Mouse (Mus musculus) heart, embryonic 12.5 days (tissue): Measurements from ENCODE around the gene Wasf3. TPM values are rescaled to one million over a fixed set of nuclear protein-coding genes. Genes with fewer than 3 reads are reported as not detected.

ENCODE experiments used
- ATAC-seq: fragments of 200-750 bp; cut with Nextera tagmentation; 2 replicates; pipeline ENCODE4 v1.8.0; 2017; ENCODE audit warnings: moderate TSS enrichment, moderate library complexity; ENCODE audit not compliant: insufficient number of reproducible peaks, low FRiP score
- H3K27ac ChIP-seq: fragments of 300-500 bp; sonication (generic); 2 replicates; pipeline ENCODE4 v1.5.1; 2016; ENCODE audit warnings: mild to moderate bottlenecking, moderate library complexity; ENCODE audit not compliant: poor library complexity, severe bottlenecking
- H3K27me3 ChIP-seq: fragments of 300-500 bp; sonication (generic); replicated peaks from 2 replicates; pipeline ENCODE4 v1.6.1; 2016; ENCODE audit warnings: mild to moderate bottlenecking, moderate library complexity
- H3K36me3 ChIP-seq: fragments of 300-500 bp; sonication (generic); 2 replicates; pipeline ENCODE4 v1.6.1; 2016; ENCODE audit warnings: mild to moderate bottlenecking, moderate library complexity
- H3K4me1 ChIP-seq: fragments of 300-500 bp; sonication (generic); replicated peaks from 2 replicates; pipeline ENCODE4 v1.6.1; 2016; ENCODE audit warnings: mild to moderate bottlenecking
- H3K4me2 ChIP-seq: fragments of 300-500 bp; sonication (generic); 2 replicates; pipeline ENCODE4 v1.6.1; 2016; ENCODE audit warnings: mild to moderate bottlenecking, moderate library complexity
- H3K4me3 ChIP-seq: fragments of 300-500 bp; sonication (generic); 2 replicates; pipeline ENCODE4 v1.5.1; 2016; ENCODE audit warnings: mild to moderate bottlenecking
- H3K9ac ChIP-seq: fragments of 300-500 bp; sonication (generic); 2 replicates; pipeline ENCODE4 v1.6.1; 2016; ENCODE audit warnings: mild to moderate bottlenecking, moderate library complexity
- H3K9me3 ChIP-seq: fragments of 300-500 bp; sonication (generic); replicated peaks from 2 replicates; pipeline ENCODE4 v1.6.1; 2016; ENCODE audit warnings: mild to moderate bottlenecking, moderate library complexity
- WGBS: fragments of 180-500 bp; shearing (Covaris S2); methylation state at CpG from one replicate; pipeline ENCODE4 v1.1.7; 2016; 5-methylcytosine and 5-hydroxymethylcytosine counted together
- polyA plus RNA-seq: library from polyadenylated mRNA; unstranded; fragments of >200 nt; fragmentation: Nextera tagmentation; extraction: Ambion mirVana; gene quantifications from 2 replicates; pipeline ENCODE4 v1.2.1, GENCODE M21; 2016

Gene Wasf3
- polyA plus RNA-seq, 1 experiment from 2014 or later = 0.32 TPM

- Histone ChIP-seq H3K4me3 (no peak overlapping the region), H3K27me3 (peaks cover 84% of the 10 kb centered on the region), H3K4me1 (peaks cover 6% of the 10 kb centered on the region; the same call in 1 of the 2 replicates), H3K9me3 (no peaks in the 10 kb centered on the region), H3K36me3 (no peaks in the 10 kb centered on the region), H3K4me2 (no peak overlapping the region), H3K27ac (no peak overlapping the region), H3K9ac (no peak overlapping the region)
- ATAC-seq = no peak
- 76% methylated on average over 7 of the region's 7 CpGs for WGBS
Measured at GRCm38 (mm10) chr5:146418092-146418491, 33.3 kb downstream of the Wasf3 start.

DNA sequence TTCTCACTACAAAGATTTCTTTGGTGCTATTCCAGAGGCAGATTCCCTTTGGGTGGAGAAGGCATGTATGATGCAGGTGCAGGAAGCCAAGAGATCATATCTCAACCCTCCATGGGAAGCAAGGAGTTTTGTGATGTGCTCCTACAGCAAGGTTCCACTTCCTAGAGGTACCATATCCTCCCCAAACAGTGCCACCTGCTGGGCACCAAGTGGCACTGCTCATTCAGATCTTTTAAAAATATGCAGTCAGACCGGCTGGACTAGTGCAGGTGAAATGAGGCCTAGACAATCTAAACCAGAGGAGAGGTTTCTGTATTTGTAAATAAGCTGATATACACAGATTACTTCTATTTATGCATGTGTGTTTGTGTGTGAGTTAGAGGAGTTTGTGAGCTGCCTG, 35.3 kb downstream of the Wasf3 start:
- WGBS = 58% methylated on average over 1 of the region's 1 CpGs
- Histone ChIP-seq H3K27me3 (peaks cover 82% of the 10 kb centered on the region), H3K9me3 (no peaks in the 10 kb centered on the region), H3K36me3 (no peaks in the 10 kb centered on the region), H3K4me1 (peaks cover 8% of the 10 kb centered on the region), H3K4me2 (no peak overlapping the region), H3K4me3 (no peak overlapping the region), H3K27ac (no peak overlapping the region), H3K9ac (no peak overlapping the region)
- no peak for ATAC-seq

GRCm38 (mm10) chr5:146424711-146425326, 40.0 kb downstream of the Wasf3 start:
- H3K27ac ChIP-seq = no peak overlapping the region
- 19% methylated on average over 8 of the region's 8 CpGs for WGBS
- H3K36me3 ChIP-seq = no peaks in the 10 kb centered on the region
- ATAC-seq = peak; percentile 78
- H3K4me2 ChIP-seq = no peak overlapping the region
- H3K4me3 ChIP-seq = no peak overlapping the region
- H3K27me3 ChIP-seq = peaks cover 77% of the 10 kb centered on the region
- no peak overlapping the region for H3K9ac ChIP-seq
- peaks cover 16% of the 10 kb centered on the region for H3K4me1 ChIP-seq
- no peaks in the 10 kb centered on the region for H3K9me3 ChIP-seq

DNA sequence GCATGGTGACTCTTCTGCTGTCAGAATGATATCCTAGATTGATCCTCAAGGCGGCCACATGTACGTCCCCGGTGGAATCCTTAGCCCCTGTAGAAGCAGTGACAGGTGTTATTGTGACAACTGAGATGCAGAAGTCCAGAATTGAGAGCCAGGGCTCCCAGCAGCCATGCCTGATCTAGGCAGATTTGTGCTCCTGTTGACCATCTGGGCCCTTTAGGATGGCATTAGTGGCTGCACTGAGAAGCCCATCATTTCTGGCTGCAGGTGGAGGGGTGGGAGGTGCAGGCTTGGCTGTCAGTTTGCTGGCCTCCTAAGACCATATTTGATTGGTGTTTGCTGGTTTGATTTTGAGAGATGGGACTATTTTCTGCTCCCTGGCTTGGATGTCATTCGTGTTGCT, 40.9 kb downstream of the Wasf3 start:
- ATAC-seq = no peak
- Histone ChIP-seq H3K27ac (no peak overlapping the region), H3K36me3 (no peaks in the 10 kb centered on the region), H3K4me3 (no peak overlapping the region), H3K9me3 (no peaks in the 10 kb centered on the region), H3K4me1 (peaks cover 16% of the 10 kb centered on the region), H3K27me3 (peaks cover 81% of the 10 kb centered on the region), H3K4me2 (no peak overlapping the region), H3K9ac (no peak overlapping the region)
- 76% methylated on average over 4 of the region's 4 CpGs for WGBS

DNA sequence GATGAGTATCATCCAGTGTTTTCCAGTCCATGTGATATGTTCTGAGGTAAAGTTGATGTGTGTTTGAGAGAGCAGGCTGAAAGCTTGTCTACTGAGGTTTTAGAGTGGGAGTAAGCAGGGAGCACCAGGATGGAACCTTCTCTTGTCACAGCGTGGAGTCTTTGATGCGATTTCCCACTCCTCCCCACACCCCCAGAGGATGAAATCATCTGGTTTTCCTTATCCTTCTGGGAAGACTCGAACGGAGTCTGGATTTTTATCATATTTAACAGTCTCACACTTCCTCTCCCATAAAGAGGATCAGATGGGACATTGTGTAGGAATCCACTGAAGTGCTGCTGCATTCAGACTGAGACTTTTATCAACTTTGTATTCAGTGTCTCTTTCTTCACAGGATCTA, 43.3 kb downstream of the Wasf3 start:
- Histone ChIP-seq H3K27ac (no peak overlapping the region), H3K9me3 (no peaks in the 10 kb centered on the region), H3K27me3 (peaks cover 85% of the 10 kb centered on the region), H3K4me1 (peaks cover 16% of the 10 kb centered on the region), H3K36me3 (no peaks in the 10 kb centered on the region), H3K9ac (no peak overlapping the region), H3K4me3 (no peak overlapping the region), H3K4me2 (no peak overlapping the region)
- no peak for ATAC-seq
- 56% methylated on average over 4 of the region's 4 CpGs for WGBS

DNA sequence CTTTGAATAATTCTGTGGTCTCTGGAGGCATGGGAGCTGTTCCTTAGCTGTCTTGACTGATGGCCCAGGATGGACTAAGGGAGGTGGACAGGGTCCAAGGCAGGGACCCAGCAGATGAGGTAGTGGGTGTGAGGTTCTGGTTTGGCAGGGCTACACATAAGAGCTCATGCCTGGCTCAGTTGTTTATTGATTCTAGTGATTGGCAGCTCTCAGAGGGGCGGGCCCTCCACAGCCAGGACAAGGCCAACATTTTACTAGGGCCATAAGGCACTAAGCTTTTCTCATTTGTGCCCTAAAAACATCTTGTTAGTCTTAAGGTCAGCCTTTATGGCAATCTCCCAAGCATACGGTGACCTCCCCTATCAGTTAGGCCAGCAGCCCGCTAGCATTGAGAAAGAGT, 47.0 kb downstream of the Wasf3 start:
- no peak overlapping the region for H3K4me3 ChIP-seq
- H3K4me1 ChIP-seq = no peaks in the 10 kb centered on the region
- H3K9ac ChIP-seq = no peak overlapping the region
- 79% methylated on average over 3 of the region's 3 CpGs for WGBS
- peaks cover 66% of the 10 kb centered on the region for H3K27me3 ChIP-seq
- no peak for ATAC-seq
- no peak overlapping the region for H3K4me2 ChIP-seq
- no peak overlapping the region for H3K27ac ChIP-seq
- H3K9me3 ChIP-seq = no peaks in the 10 kb centered on the region
- no peaks in the 10 kb centered on the region for H3K36me3 ChIP-seq

DNA sequence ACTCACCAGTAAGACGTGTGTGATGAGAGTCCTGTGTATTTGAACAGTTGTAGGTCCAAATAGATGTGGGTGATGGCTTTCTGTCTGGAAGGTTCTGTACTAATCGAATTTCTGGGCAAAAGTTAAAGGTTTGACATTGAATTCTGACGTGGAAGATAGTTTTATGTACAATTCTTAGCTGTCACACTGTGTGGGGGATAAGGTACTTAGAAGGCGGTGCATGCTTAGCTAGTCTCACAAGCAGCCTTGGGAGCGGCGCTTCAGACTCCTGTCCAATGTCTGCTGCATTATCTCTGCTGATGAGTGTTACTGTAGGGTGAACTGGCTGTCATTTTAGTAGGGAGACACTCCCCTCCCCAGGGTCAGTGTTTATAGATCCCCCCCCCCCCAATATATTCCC, 47.7 kb downstream of the Wasf3 start:
- WGBS = 63% methylated on average over 6 of the region's 6 CpGs
- ATAC-seq = no peak
- Histone ChIP-seq H3K27ac (no peak overlapping the region), H3K4me1 (no peaks in the 10 kb centered on the region), H3K4me2 (no peak overlapping the region), H3K9me3 (no peaks in the 10 kb centered on the region), H3K27me3 (peaks cover 59% of the 10 kb centered on the region), H3K4me3 (no peak overlapping the region), H3K9ac (no peak overlapping the region), H3K36me3 (no peaks in the 10 kb centered on the region)

DNA sequence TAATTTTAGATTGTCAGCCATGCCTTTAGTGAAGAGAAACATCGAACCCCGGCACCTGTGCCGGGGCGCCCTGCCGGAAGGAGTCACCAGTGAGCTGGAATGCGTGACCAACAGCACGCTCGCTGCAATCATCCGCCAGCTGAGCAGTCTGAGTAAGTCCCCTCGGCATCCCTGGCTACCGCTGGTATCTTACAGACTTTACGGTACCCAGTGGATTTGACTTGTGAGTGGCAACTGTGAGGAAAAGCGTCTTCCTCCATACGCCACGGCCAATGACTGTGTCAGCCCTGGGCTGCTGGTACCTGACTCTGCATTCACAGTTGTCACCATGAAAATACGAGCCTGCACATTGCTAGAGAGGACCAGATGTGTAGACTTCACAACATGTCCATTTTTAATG, 50.5 kb downstream of the Wasf3 start:
- Histone ChIP-seq H3K4me3 (no peak overlapping the region), H3K27me3 (peaks cover 32% of the 10 kb centered on the region), H3K36me3 (no peaks in the 10 kb centered on the region), H3K4me1 (no peaks in the 10 kb centered on the region), H3K4me2 (no peak overlapping the region), H3K27ac (no peak overlapping the region), H3K9me3 (peaks cover 2% of the 10 kb centered on the region; the same call in 1 of the 2 replicates), H3K9ac (no peak overlapping the region)
- WGBS = 88% methylated on average over 16 of the region's 16 CpGs
- ATAC-seq = no peak

GRCm38 (mm10) chr5:146436796-146437195, 52.0 kb downstream of the Wasf3 start:
- H3K9me3 ChIP-seq = peaks cover 2% of the 10 kb centered on the region; the same call in 1 of the 2 replicates
- 90% methylated on average over 11 of the region's 11 CpGs for WGBS
- no peak for ATAC-seq
- no peaks in the 10 kb centered on the region for H3K36me3 ChIP-seq
- no peak overlapping the region for H3K9ac ChIP-seq
- H3K4me2 ChIP-seq = no peak overlapping the region
- no peak overlapping the region for H3K27ac ChIP-seq
- peaks cover 18% of the 10 kb centered on the region for H3K27me3 ChIP-seq
- no peaks in the 10 kb centered on the region for H3K4me1 ChIP-seq
- no peak overlapping the region for H3K4me3 ChIP-seq

DNA sequence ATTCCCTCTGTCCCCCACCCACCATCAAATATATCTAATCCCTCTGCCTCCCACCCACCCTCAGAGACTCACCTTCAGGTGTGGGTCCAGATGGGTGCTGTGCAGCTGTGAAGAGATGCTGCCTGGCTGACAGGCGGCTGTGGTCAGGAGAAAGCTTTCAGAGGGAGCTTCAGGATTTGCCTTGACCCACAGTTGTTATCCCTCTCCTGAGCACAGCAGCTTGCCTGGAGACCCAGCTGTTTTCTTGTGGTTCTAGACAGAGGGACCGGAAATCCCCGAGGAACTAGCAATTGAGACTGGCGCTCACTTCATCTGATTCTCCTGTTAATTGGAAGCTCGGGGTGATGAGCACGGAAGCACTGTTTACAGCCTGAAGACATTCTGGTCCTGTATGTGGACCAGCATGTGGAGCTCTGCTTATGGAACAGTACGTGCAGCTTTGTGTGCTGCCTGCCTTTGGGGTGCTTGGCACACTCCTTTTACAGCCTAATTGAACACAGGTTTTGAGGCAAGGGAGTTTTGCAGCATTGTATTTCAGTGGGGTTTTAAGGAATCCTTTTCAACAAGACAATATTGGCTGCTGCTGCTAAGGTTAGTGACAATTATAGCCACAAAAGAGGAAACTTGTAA, 54.5 kb downstream of the Wasf3 start:
- Histone ChIP-seq H3K9me3 (peaks cover 2% of the 10 kb centered on the region; the same call in 1 of the 2 replicates), H3K27me3 (no peaks in the 10 kb centered on the region), H3K4me2 (no peak overlapping the region), H3K27ac (no peak overlapping the region), H3K36me3 (no peaks in the 10 kb centered on the region), H3K9ac (no peak overlapping the region), H3K4me1 (no peaks in the 10 kb centered on the region), H3K4me3 (no peak overlapping the region)
- no peak for ATAC-seq
- WGBS = 87% methylated on average over 7 of the region's 7 CpGs

GRCm38 (mm10) chr5:146440273-146440672, 55.5 kb downstream of the Wasf3 start:
- no peak for ATAC-seq
- no peak overlapping the region for H3K4me2 ChIP-seq
- peaks cover 2% of the 10 kb centered on the region; the same call in 1 of the 2 replicates for H3K9me3 ChIP-seq
- no peak overlapping the region for H3K27ac ChIP-seq
- H3K4me3 ChIP-seq = no peak overlapping the region
- H3K4me1 ChIP-seq = no peaks in the 10 kb centered on the region
- WGBS = 83% methylated on average over 5 of the region's 5 CpGs
- H3K9ac ChIP-seq = no peak overlapping the region
- no peaks in the 10 kb centered on the region for H3K27me3 ChIP-seq
- H3K36me3 ChIP-seq = no peaks in the 10 kb centered on the region

- Histone ChIP-seq H3K9me3 (peaks cover 2% of the 10 kb centered on the region; the same call in 1 of the 2 replicates), H3K9ac (no peak overlapping the region)
- WGBS = 54% methylated on average over 2 of the region's 2 CpGs
Measured at GRCm38 (mm10) chr5:146442767-146443166, 58.0 kb downstream of the Wasf3 start.

More at GRCm38 (mm10) chr5:146442767-146443166, 58.0 kb downstream of the Wasf3 start:
- no peak for ATAC-seq
- Histone ChIP-seq H3K4me1 (no peaks in the 10 kb centered on the region), H3K36me3 (no peaks in the 10 kb centered on the region), H3K27me3 (no peaks in the 10 kb centered on the region), H3K27ac (no peak overlapping the region), H3K4me2 (no peak overlapping the region), H3K4me3 (no peak overlapping the region)
